Mouse (Mus musculus) liver, embryonic 15.5 days (tissue): Measurements from ENCODE around the gene Foxn1. TPM values are rescaled to one million over a fixed set of nuclear protein-coding genes. Genes with fewer than 3 reads are reported as not detected.

ENCODE experiments used
- ATAC-seq: fragments of 200-750 bp; cut with Nextera tagmentation; 2 replicates; pipeline ENCODE4 v1.8.0; 2017; ENCODE audit warnings: moderate number of reproducible peaks, mild to moderate bottlenecking, moderate library complexity; ENCODE audit not compliant: insufficient read depth
- H3K27ac ChIP-seq: fragments of 300-500 bp; sonication (generic); replicated peaks from 2 replicates; pipeline ENCODE4 v1.5.1; 2015; ENCODE audit warnings: mild to moderate bottlenecking, inconsistent platforms
- H3K27me3 ChIP-seq: fragments of 300-500 bp; sonication (generic); 2 replicates; pipeline ENCODE4 v1.6.1; 2015; ENCODE audit warnings: mild to moderate bottlenecking, inconsistent platforms
- H3K36me3 ChIP-seq: fragments of 300-500 bp; sonication (generic); replicated peaks from 2 replicates; pipeline ENCODE4 v1.6.1; 2015; ENCODE audit warnings: moderate library complexity, mild to moderate bottlenecking, inconsistent platforms
- H3K4me1 ChIP-seq: fragments of 300-500 bp; sonication (generic); replicated peaks from 2 replicates; pipeline ENCODE4 v1.6.1; 2015; ENCODE audit warnings: inconsistent platforms
- H3K4me2 ChIP-seq: fragments of 300-500 bp; sonication (generic); 2 replicates; pipeline ENCODE4 v1.6.1; 2015; ENCODE audit warnings: moderate library complexity, mild to moderate bottlenecking, inconsistent platforms
- H3K4me3 ChIP-seq: fragments of 300-500 bp; sonication (generic); replicated peaks from 2 replicates; pipeline ENCODE4 v1.5.1; 2015; ENCODE audit warnings: mild to moderate bottlenecking, inconsistent platforms
- H3K9ac ChIP-seq: fragments of 300-500 bp; sonication (generic); 2 replicates; pipeline ENCODE4 v1.6.1; 2015; ENCODE audit warnings: moderate library complexity, mild to moderate bottlenecking, inconsistent platforms
- H3K9me3 ChIP-seq: fragments of 300-500 bp; sonication (generic); replicated peaks from 2 replicates; pipeline ENCODE4 v1.6.1; 2016; ENCODE audit warnings: inconsistent platforms
- WGBS: fragments of 180-500 bp; shearing (Covaris S2); methylation state at CpG from one replicate; pipeline ENCODE4 v1.1.7; 2015; ENCODE audit warnings: mixed read lengths; ENCODE audit not compliant: insufficient replicate concordance; 5-methylcytosine and 5-hydroxymethylcytosine counted together
- polyA plus RNA-seq: library from polyadenylated mRNA; unstranded; fragments of >200 nt; fragmentation: Nextera tagmentation; extraction: Ambion mirVana; gene quantifications from 2 replicates; pipeline ENCODE4 v1.2.1, GENCODE M21; 2015

Gene Foxn1
- polyA plus RNA-seq, 1 experiment from 2014 or later: not detected

GRCm38 (mm10) chr11:78355471-78356238 lies 30.7 kb downstream of the Foxn1 start:
- no peak overlapping the region for H3K4me3 ChIP-seq
- no peaks in the 10 kb centered on the region for H3K36me3 ChIP-seq
- H3K9ac ChIP-seq: no peak overlapping the region
- H3K9me3 ChIP-seq: no peaks in the 10 kb centered on the region
- H3K4me1 ChIP-seq: peaks cover 14% of the 10 kb centered on the region
- no peak overlapping the region for H3K4me2 ChIP-seq
- no peak overlapping the region for H3K27ac ChIP-seq
- ATAC-seq: no peak
- 23% methylated on average over 4 of the region's 4 CpGs for WGBS
- H3K27me3 ChIP-seq: no peaks in the 10 kb centered on the region

GRCm38 (mm10) chr11:78354905-78355304 lies 31.5 kb downstream of the Foxn1 start:
- Histone ChIP-seq H3K4me3 (no peak overlapping the region), H3K36me3 (no peaks in the 10 kb centered on the region), H3K27me3 (no peaks in the 10 kb centered on the region), H3K4me2 (no peak overlapping the region), H3K9ac (no peak overlapping the region), H3K9me3 (no peaks in the 10 kb centered on the region), H3K27ac (no peak overlapping the region), H3K4me1 (peaks cover 13% of the 10 kb centered on the region)
- no peak for ATAC-seq
- WGBS: 46% methylated on average over 6 of the region's 6 CpGs

GRCm38 (mm10) chr11:78353081-78353480 lies 33.3 kb downstream of the Foxn1 start:
- Histone ChIP-seq H3K4me1 (peaks cover 23% of the 10 kb centered on the region), H3K4me2 (no peak overlapping the region), H3K9me3 (no peaks in the 10 kb centered on the region), H3K4me3 (no peak overlapping the region), H3K9ac (no peak overlapping the region), H3K27ac (no peak overlapping the region), H3K36me3 (peaks cover 10% of the 10 kb centered on the region), H3K27me3 (no peaks in the 10 kb centered on the region)
- ATAC-seq: no peak
- WGBS: 30% methylated on average over 1 of the region's 1 CpGs

- H3K9me3 ChIP-seq: no peaks in the 10 kb centered on the region
- peaks cover 56% of the 10 kb centered on the region for H3K4me1 ChIP-seq
- no peak overlapping the region for H3K9ac ChIP-seq
- peaks cover 15% of the 10 kb centered on the region for H3K36me3 ChIP-seq
- H3K4me2 ChIP-seq: 0 out of 2 replicates have a peak overlapping the region, but pooled peaks have one; percentile 17
- no peak overlapping the region for H3K4me3 ChIP-seq
- peak; percentile 34; the same call in 1 of the 2 replicates for ATAC-seq
- no peaks in the 10 kb centered on the region for H3K27me3 ChIP-seq
- H3K27ac ChIP-seq: peak overlapping the region; percentile 76
- 56% methylated on average over 4 of the region's 4 CpGs for WGBS
Observed at GRCm38 (mm10) chr11:78349441-78350358, 36.7 kb downstream of the Foxn1 start.

GRCm38 (mm10) chr11:78348474-78348873 lies 37.9 kb downstream of the Foxn1 start:
- no peak overlapping the region for H3K4me3 ChIP-seq

GRCm38 (mm10) chr11:78347908-78348307 lies 38.5 kb downstream of the Foxn1 start:
- Histone ChIP-seq H3K4me3 (no peak overlapping the region), H3K36me3 (peaks cover 15% of the 10 kb centered on the region), H3K4me1 (peaks cover 74% of the 10 kb centered on the region), H3K27ac (peak overlapping the region; percentile 76), H3K4me2 (no peak overlapping the region), H3K27me3 (no peaks in the 10 kb centered on the region), H3K9me3 (no peaks in the 10 kb centered on the region), H3K9ac (no peak overlapping the region)
- 76% methylated on average over 9 of the region's 9 CpGs for WGBS
- no peak for ATAC-seq

More at GRCm38 (mm10) chr11:78348474-78348873, 37.9 kb downstream of the Foxn1 start:
- H3K9me3 ChIP-seq: no peaks in the 10 kb centered on the region
- peak overlapping the region; percentile 76; the same call in 1 of the 2 replicates for H3K27ac ChIP-seq
- peaks cover 15% of the 10 kb centered on the region for H3K36me3 ChIP-seq
- peaks cover 68% of the 10 kb centered on the region for H3K4me1 ChIP-seq
- no peak overlapping the region for H3K9ac ChIP-seq
- no peak for ATAC-seq
- WGBS: 64% methylated on average over 7 of the region's 7 CpGs
- H3K27me3 ChIP-seq: no peaks in the 10 kb centered on the region
- no peak overlapping the region for H3K4me2 ChIP-seq

- no peak overlapping the region for H3K4me2 ChIP-seq
Observed at GRCm38 (mm10) chr11:78347070-78347754, 39.1 kb downstream of the Foxn1 start.

GRCm38 (mm10) chr11:78346326-78347069 lies 39.9 kb downstream of the Foxn1 start:
- 68% methylated on average over 6 of the region's 6 CpGs for WGBS
- Histone ChIP-seq H3K36me3 (peaks cover 18% of the 10 kb centered on the region), H3K27ac (peak overlapping the region; percentile 89), H3K4me3 (no peak overlapping the region), H3K9me3 (no peaks in the 10 kb centered on the region), H3K4me2 (peak overlapping the region; percentile 100), H3K4me1 (peaks cover 77% of the 10 kb centered on the region), H3K9ac (peak overlapping the region; percentile 2; the same call in 1 of the 2 replicates), H3K27me3 (no peaks in the 10 kb centered on the region)
- ATAC-seq: no peak

More at GRCm38 (mm10) chr11:78347070-78347754, 39.1 kb downstream of the Foxn1 start:
- no peak overlapping the region for H3K4me3 ChIP-seq
- H3K27ac ChIP-seq: peak overlapping the region; percentile 69
- H3K27me3 ChIP-seq: no peaks in the 10 kb centered on the region
- H3K36me3 ChIP-seq: peaks cover 15% of the 10 kb centered on the region
- 75% methylated on average over 10 of the region's 10 CpGs for WGBS
- no peaks in the 10 kb centered on the region for H3K9me3 ChIP-seq
- peaks cover 77% of the 10 kb centered on the region for H3K4me1 ChIP-seq
- no peak for ATAC-seq
- H3K9ac ChIP-seq: no peak overlapping the region

- Histone ChIP-seq H3K27ac (peak overlapping the region; percentile 89), H3K4me1 (peaks cover 77% of the 10 kb centered on the region), H3K36me3 (peaks cover 20% of the 10 kb centered on the region), H3K9me3 (no peaks in the 10 kb centered on the region), H3K9ac (peak overlapping the region; percentile 84; the same call in 1 of the 2 replicates), H3K4me2 (peak overlapping the region; percentile 100), H3K4me3 (peak overlapping the region; percentile 84), H3K27me3 (no peaks in the 10 kb centered on the region)
- WGBS: 24% methylated on average over 7 of the region's 7 CpGs
- no peak for ATAC-seq
Observed at GRCm38 (mm10) chr11:78345801-78346200, 40.6 kb downstream of the Foxn1 start.
